Mouse (Mus musculus): ENCODE results near the gene Wee1. TPM values are rescaled to one million over a fixed set of nuclear protein-coding genes. Genes with fewer than 3 reads are reported as not detected.
"Not testable (repeated sequence)": the region's sequence is repeated elsewhere in the genome, so short reads cannot be mapped to it uniquely, and the experiment has no call there.

The Wee1 gene
- polyA plus RNA-seq, 1 experiment: 16.9 TPM

DNA sequence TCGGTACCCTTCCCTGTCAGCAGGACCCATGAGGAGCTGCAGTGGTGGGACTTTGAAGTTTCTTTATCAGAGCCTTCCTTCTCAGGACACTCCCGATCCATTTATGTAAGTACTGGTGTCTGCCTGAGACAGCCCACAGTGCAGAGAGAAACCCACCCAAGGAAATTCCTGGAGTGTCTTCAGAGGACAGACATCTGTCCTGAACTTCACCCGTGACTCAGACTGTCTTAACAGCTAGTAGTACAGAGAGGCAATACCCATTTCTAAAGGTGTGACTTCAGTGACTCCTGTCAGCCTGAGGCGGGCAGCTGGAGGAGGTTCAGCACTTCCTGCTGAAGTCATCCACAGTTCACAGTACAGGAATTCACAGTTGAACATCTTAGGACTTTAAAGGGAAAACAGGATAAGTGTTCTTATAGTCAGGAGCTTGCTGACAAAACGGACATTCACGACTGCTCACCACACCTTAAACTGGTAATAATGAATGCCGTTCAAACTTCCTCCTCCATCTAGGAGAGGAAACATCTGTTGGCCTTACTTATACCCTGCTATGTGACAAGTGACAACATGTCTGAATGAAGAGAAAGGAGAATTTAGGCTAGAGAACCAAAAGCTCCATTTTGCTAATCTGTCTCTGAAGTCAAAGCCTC, 35.5 kb downstream of the Wee1 start:
- WGBS: 68% methylated on average over 7 of the region's 7 CpGs
- Histone ChIP-seq H3K4me3 (replicated peaks; ENCODE audit: insufficient read depth, low read depth, low read length) (no peak overlapping the region), H3K27ac (ENCODE audit: insufficient read depth, low read length) (no peak overlapping the region), H3K27me3 (ENCODE audit: control insufficient read depth, insufficient read depth, low read length) (no peaks in the 10 kb centered on the region), H3K4me1 (ENCODE audit: control insufficient read depth, insufficient read depth, low read length) (no peaks in the 10 kb centered on the region)
- TF ChIP-seq CTCF (IDR thresholded peaks at IDR 0.05; ENCODE audit: borderline replicate concordance, insufficient read depth, low read depth, low read length) (no peak), POLR2A (IDR thresholded peaks at IDR 0.05; ENCODE audit: borderline replicate concordance, insufficient read depth, low read length) (no peak)
- DNase-seq: no peak

DNA sequence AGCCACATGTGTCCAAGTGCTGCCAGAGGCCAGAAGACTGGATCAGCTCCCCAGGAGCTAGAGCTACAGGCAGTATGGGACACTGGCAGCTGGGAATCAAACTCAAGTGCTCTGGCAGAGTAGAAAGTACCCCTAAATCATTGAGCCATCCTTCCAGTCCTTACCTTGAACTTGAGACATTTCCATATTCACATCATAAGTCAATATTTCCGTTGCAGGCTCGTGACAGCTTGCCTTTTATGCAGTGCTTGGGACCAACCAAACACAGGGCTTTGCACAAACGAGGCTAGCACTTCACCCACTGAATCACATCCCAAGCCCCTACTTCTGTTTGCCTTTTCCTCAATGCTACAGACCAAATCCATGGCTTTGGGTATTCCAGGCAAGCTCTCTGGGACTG, 36.2 kb downstream of the Wee1 start:
- H3K4me3 ChIP-seq (replicated peaks; ENCODE audit: insufficient read depth, low read depth, low read length): no peak overlapping the region
- 78% methylated on average over 3 of the region's 3 CpGs for WGBS
- DNase-seq: no peak
- H3K4me1 ChIP-seq (ENCODE audit: control insufficient read depth, insufficient read depth, low read length): no peaks in the 10 kb centered on the region
- no peak for TF ChIP-seq POLR2A (IDR thresholded peaks at IDR 0.05; ENCODE audit: borderline replicate concordance, insufficient read depth, low read length)
- no peak for TF ChIP-seq CTCF (IDR thresholded peaks at IDR 0.05; ENCODE audit: borderline replicate concordance, insufficient read depth, low read depth, low read length)
- H3K27me3 ChIP-seq (ENCODE audit: control insufficient read depth, insufficient read depth, low read length): no peaks in the 10 kb centered on the region
- no peak overlapping the region for H3K27ac ChIP-seq (ENCODE audit: insufficient read depth, low read length)

DNA sequence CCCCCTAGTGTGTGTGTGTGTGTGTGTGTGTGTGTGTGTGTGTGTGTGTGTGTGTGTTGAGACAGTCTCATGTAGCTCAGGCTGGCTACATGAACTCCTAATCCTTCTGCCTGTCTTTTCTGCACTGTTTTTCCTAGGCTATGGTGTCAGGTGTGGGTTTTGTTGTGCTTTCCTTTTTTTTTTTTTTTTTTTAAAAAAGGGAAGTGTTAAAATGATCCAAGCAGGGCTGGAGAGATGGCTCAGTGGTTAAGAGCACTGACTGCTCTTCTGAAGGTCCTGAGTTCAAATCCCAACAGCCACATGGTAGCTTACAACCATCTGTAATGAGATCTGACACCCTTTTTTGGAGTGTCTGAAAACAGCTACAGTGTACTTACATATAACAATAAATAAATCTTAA, 38.3 kb downstream of the Wee1 start:
- not testable (repeated sequence) for H3K4me3 ChIP-seq (replicated peaks; ENCODE audit: insufficient read depth, low read depth, low read length); H3K27me3 ChIP-seq (ENCODE audit: control insufficient read depth, insufficient read depth, low read length); DNase-seq; H3K27ac ChIP-seq (ENCODE audit: insufficient read depth, low read length); H3K4me1 ChIP-seq (ENCODE audit: control insufficient read depth, insufficient read depth, low read length)

DNA sequence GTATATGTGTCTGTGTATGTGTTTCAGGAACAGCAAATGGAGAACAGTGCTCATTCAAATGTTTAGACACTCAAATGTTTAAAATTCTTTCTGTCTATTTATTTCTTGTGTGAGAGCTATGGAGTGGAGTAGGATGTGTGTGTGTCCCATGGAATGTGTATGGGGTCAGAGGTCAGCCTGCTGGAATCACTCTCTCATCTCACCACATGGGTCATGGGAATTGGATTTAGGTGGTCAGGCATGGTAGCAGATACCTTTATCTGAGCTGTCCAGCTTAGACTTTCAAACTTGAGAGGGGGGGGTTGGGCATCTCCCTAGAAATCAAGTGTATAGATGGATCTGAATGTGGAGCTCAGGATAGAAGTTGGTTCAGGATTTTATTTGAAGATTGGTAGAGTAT, 38.8 kb downstream of the Wee1 start:
- TF ChIP-seq POLR2A (IDR thresholded peaks at IDR 0.05; ENCODE audit: borderline replicate concordance, insufficient read depth, low read length) (no peak), CTCF (IDR thresholded peaks at IDR 0.05; ENCODE audit: borderline replicate concordance, insufficient read depth, low read depth, low read length) (no peak)
- no peak for DNase-seq
- Histone ChIP-seq H3K27me3 (ENCODE audit: control insufficient read depth, insufficient read depth, low read length) (no peaks in the 10 kb centered on the region), H3K27ac (ENCODE audit: insufficient read depth, low read length) (no peak overlapping the region), H3K4me1 (ENCODE audit: control insufficient read depth, insufficient read depth, low read length) (no peaks in the 10 kb centered on the region), H3K4me3 (replicated peaks; ENCODE audit: insufficient read depth, low read depth, low read length) (no peak overlapping the region)

DNA sequence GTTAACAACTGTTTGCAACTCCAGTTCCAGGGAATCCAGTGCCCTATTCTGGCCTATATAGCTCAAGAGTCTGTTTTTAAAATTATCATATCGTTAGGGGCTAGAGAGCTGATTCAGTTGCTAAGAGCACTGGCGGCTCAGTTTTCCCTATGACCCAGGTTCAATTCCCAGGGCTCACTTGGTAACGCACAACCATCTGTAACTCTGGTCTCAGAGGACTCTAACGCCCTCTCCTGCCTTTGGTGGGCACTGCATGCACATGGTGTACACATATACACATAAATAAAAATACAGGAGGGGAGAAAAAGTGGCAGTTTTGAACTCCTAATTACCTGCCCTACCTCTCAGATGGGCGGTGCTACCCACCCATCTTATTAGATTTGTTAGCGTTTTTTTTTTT, 41.2 kb downstream of the Wee1 start:
- TF ChIP-seq POLR2A (IDR thresholded peaks at IDR 0.05; ENCODE audit: borderline replicate concordance, insufficient read depth, low read length) (no peak), CTCF (IDR thresholded peaks at IDR 0.05; ENCODE audit: borderline replicate concordance, insufficient read depth, low read depth, low read length) (no peak)
- Histone ChIP-seq H3K27me3 (ENCODE audit: control insufficient read depth, insufficient read depth, low read length) (no peaks in the 10 kb centered on the region), H3K4me3 (replicated peaks; ENCODE audit: insufficient read depth, low read depth, low read length) (no peak overlapping the region), H3K27ac (ENCODE audit: insufficient read depth, low read length) (no peak overlapping the region), H3K4me1 (ENCODE audit: control insufficient read depth, insufficient read depth, low read length) (no peaks in the 10 kb centered on the region)
- no peak for DNase-seq
- 96% methylated on average over 6 of the region's 6 CpGs for WGBS

DNA sequence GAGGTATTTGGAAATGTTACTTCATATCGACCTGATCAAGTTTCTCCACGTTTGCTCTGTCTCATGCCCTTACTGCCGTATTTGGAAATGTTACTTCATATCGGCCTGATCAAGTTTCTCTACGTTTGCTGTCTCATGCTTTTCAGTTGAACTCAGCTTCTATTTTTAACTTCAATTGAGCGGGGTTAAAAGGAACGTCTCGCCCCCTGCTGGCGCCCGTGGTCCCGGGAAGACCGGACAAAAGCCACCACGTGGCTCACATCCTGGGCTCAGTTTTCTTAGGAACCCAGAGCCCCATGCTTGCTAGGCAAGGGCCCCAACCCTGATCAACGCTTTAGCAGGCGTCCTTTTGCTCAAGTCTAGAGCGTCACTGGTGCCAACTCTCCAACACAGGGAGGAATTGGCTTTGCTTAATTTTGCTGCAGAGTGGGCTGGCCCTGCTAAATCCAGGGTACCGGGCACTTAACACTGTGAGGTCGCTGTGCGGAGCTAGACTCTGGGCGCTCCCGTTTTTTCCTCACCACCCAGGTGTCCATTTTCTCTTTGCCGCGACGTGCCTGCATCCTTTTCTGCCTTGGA, 42.3 kb downstream of the Wee1 start:
- Histone ChIP-seq H3K27ac (ENCODE audit: insufficient read depth, low read length) (no peak overlapping the region), H3K27me3 (ENCODE audit: control insufficient read depth, insufficient read depth, low read length) (no peaks in the 10 kb centered on the region), H3K4me1 (ENCODE audit: control insufficient read depth, insufficient read depth, low read length) (no peaks in the 10 kb centered on the region), H3K4me3 (replicated peaks; ENCODE audit: insufficient read depth, low read depth, low read length) (peak overlapping the region; percentile 82)
- under 1% methylated on average over 24 of the region's 24 CpGs for WGBS
- TF ChIP-seq POLR2A (IDR thresholded peaks at IDR 0.05; ENCODE audit: borderline replicate concordance, insufficient read depth, low read length): no peak
- TF ChIP-seq CTCF (IDR thresholded peaks at IDR 0.05; ENCODE audit: borderline replicate concordance, insufficient read depth, low read depth, low read length): peak; percentile 44; the same call in 1 of the 2 replicates
- peak; percentile 59 to 62 for DNase-seq

DNA sequence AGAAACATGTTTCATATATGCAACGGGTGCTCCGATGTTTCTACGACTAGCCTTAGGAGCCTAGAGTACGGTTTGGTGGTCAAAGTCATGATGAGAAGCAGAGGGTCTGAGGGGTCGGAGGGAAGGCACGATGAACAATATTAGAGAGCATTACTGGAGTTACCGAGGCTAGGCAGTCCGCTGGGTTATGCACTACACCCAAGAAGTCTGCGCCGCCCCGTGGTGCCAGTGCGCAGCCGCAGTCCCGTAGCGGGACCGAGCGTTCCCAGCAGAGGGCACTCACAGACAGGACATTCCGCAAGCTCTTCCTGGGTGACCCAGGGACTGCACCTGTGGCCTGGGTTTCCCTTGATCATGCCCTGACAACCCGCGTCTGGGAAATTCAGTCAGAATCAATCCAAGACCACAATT, 42.9 kb downstream of the Wee1 start:
- under 1% methylated on average over 20 of the region's 20 CpGs for WGBS
- peak; percentile 89 to 92 for DNase-seq
- Histone ChIP-seq H3K4me1 (ENCODE audit: control insufficient read depth, insufficient read depth, low read length) (no peaks in the 10 kb centered on the region), H3K4me3 (replicated peaks; ENCODE audit: insufficient read depth, low read depth, low read length) (peak overlapping the region; percentile 82), H3K27ac (ENCODE audit: insufficient read depth, low read length) (no peak overlapping the region), H3K27me3 (ENCODE audit: control insufficient read depth, insufficient read depth, low read length) (no peaks in the 10 kb centered on the region)
- TF ChIP-seq POLR2A (IDR thresholded peaks at IDR 0.05; ENCODE audit: borderline replicate concordance, insufficient read depth, low read length): peak; percentile 41; the same call in 1 of the 2 replicates
- TF ChIP-seq CTCF (IDR thresholded peaks at IDR 0.05; ENCODE audit: borderline replicate concordance, insufficient read depth, low read depth, low read length): peak; percentile 98

DNA sequence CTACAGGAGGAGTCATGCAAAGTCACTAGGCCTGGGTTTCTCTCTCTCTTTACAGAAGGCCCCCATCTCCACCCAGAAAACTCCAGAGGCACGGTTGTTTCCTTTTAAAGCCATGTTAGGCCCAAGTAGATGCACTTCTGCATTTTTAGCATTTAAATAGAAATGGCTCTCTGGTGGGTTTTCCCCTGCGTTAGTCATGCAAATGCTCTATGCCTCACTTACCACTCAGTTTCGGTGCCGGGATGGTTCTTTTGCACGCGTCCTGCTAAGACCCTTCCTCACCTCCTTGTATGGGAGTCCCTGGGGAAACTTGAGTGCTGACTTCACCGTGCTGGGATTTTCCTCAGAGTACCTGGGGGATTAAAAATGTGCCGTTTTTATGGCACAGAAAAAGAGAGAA, 44.4 kb downstream of the Wee1 start:
- H3K4me1 ChIP-seq (ENCODE audit: control insufficient read depth, insufficient read depth, low read length): no peaks in the 10 kb centered on the region
- WGBS: 79% methylated on average over 8 of the region's 8 CpGs
- no peak overlapping the region for H3K4me3 ChIP-seq (replicated peaks; ENCODE audit: insufficient read depth, low read depth, low read length)
- TF ChIP-seq CTCF (IDR thresholded peaks at IDR 0.05; ENCODE audit: borderline replicate concordance, insufficient read depth, low read depth, low read length): no peak
- TF ChIP-seq POLR2A (IDR thresholded peaks at IDR 0.05; ENCODE audit: borderline replicate concordance, insufficient read depth, low read length): no peak
- H3K27ac ChIP-seq (ENCODE audit: insufficient read depth, low read length): no peak overlapping the region
- no peaks in the 10 kb centered on the region for H3K27me3 ChIP-seq (ENCODE audit: control insufficient read depth, insufficient read depth, low read length)
- no peak for DNase-seq

Measured in cerebellum, adult 2 months (tissue).